Mouse (Mus musculus) C2C12 (cell line): Measurements from ENCODE around the gene Rapsn. TPM values are rescaled to one million over a fixed set of nuclear protein-coding genes. Genes with fewer than 3 reads are reported as not detected.

Source experiments
- H3K27me3 ChIP-seq: one replicate; pipeline ENCODE4 v1.6.1; 2011; ENCODE audit not compliant: control insufficient read depth, insufficient read depth, insufficient read length
- H3K36me3 ChIP-seq: one replicate; pipeline ENCODE4 v1.6.1; 2011; ENCODE audit not compliant: control insufficient read depth, insufficient read depth
- H3K4me3 ChIP-seq: one replicate; pipeline ENCODE4 v1.5.1; 2011; ENCODE audit warnings: mild to moderate bottlenecking, control low read depth; ENCODE audit not compliant: poor library complexity, insufficient read depth, severe bottlenecking
- H3K79me2 ChIP-seq: one replicate; pipeline ENCODE4 v1.6.1; 2011; ENCODE audit not compliant: control insufficient read depth, insufficient read depth
- H3K79me3 ChIP-seq: one replicate; pipeline ENCODE4 v1.6.1; 2011; ENCODE audit warnings: low read depth, control low read depth
- H3ac ChIP-seq: one replicate; pipeline ENCODE3; 2011; ENCODE audit warnings: low read depth; ENCODE audit not compliant: control insufficient read depth, insufficient read length
- CEBPB ChIP-seq: IDR thresholded peaks from one replicate; pipeline ENCODE4 v1.6.1; 2011; ENCODE audit warnings: low read depth, mild to moderate bottlenecking, control low read depth, moderate library complexity
- CTCF ChIP-seq: IDR thresholded peaks from one replicate; pipeline ENCODE4 v1.5.1; 2011; ENCODE audit not compliant: control insufficient read depth, insufficient read depth, insufficient read length
- FOSL1 ChIP-seq: IDR thresholded peaks from one replicate; pipeline ENCODE4 v1.8.0; 2011; ENCODE audit warnings: mild to moderate bottlenecking, low read length; ENCODE audit not compliant: poor library complexity, insufficient read depth, severe bottlenecking
- MAX ChIP-seq: IDR thresholded peaks from one replicate; pipeline ENCODE4 v1.6.1; 2011; ENCODE audit warnings: mild to moderate bottlenecking, control low read depth
- MYOD1 ChIP-seq: IDR thresholded peaks from one replicate; pipeline ENCODE4 v1.6.1; 2011; ENCODE audit warnings: low read depth; ENCODE audit not compliant: control insufficient read depth, insufficient read length
- MYOG ChIP-seq: IDR thresholded peaks from one replicate; pipeline ENCODE4 v1.6.1; 2011; ENCODE audit not compliant: control insufficient read depth, insufficient read length; ENCODE audit errors: extremely low read depth
- USF1 ChIP-seq: IDR thresholded peaks from one replicate; pipeline ENCODE4 v1.6.1; 2011; ENCODE audit warnings: low read depth, mild to moderate bottlenecking, control low read depth, moderate library complexity
- polyA plus RNA-seq: library from polyadenylated mRNA; unstranded; fragments of >200 nt; fragmentation: generic; extraction: Trizol; gene quantifications from one replicate; pipeline ENCODE4 v1.2.1, GENCODE M21; 2012; ENCODE audit warnings: missing spikeins

Gene Rapsn
- polyA plus RNA-seq, 1 experiment = 122 TPM

DNA sequence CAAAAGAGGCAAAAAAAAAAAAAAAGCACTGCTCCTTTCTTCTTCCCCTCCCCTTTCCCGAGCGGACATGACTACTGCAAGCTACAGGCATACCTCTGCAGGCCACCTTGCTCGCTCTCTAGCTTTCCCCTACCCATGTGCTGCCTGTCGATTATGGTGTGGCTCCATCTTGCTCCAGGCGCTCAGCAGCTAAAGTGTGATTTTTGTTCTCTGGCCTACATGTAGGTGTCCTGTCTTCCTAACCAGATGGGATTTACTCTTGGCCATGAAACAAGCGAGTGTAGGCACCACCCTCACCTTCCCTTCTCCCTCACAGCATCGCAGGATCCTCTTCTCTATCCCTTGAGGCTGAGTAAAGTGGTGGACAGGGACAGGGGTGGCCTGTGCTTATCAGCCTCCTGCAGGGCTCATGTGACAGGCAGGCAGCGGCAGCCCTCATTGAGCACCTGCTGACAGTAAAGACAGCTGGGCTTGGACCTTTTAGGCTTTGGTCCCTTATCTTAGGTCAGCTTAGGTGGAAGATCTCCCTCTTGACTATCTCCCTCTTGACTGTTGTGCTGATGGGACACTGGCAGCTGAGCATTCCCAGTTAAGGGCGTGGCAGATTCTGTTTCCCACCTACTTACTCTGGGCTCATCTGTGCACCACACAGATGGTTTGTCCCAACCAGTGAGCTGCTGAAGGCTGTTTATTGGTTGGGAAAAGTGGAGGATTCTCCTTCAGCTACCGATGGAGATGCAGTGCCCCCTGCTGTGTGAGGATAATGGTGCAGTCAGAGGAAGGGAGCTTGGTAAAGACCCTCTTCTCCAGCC, 25.3 kb downstream of the Rapsn start:
- Histone ChIP-seq H3ac (no peak overlapping the region), H3K4me3 (no peak overlapping the region), H3K79me2 (peaks cover 22% of the 10 kb centered on the region), H3K36me3 (peaks cover 86% of the 10 kb centered on the region), H3K27me3 (no peaks in the 10 kb centered on the region), H3K79me3 (peaks cover 4% of the 10 kb centered on the region)
- TF ChIP-seq CEBPB (no peak), MYOD1 (peak; percentile 18), FOSL1 (no peak), CTCF (peak; percentile 48)

DNA sequence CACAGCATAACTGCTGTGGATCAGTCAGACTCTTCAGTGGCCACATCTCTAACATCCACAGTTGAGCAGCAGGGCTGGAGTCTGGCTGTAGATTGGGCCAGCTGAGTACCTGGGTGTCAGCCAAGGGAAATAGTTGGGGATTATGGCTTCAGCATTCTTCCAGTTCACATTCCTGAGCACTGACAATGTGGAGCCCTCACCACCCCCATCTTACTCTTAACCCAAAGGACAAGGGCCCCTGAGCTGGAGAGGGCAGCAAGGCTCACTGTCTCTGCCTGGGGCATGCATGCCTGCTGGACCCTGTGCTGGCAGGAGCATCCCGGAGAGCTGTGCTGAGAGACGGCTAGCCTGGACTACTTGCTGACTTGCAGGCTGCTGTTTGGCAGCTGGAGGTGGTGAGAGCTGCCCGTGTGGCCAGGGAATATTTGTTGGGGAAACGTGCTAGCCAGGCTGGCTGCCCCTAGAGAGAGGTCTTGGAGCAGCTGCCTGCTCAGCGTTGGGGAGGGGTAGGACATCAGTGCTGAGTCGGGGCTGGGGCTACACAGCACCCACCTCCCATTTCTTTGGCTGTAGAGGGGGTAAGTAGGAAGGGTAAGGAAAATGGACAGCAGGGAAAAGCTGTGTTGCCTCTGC, 26.5 kb downstream of the Rapsn start:
- peaks cover 84% of the 10 kb centered on the region for H3K36me3 ChIP-seq
- H3K79me3 ChIP-seq = no peaks in the 10 kb centered on the region
- H3K79me2 ChIP-seq = peaks cover 20% of the 10 kb centered on the region
- H3ac ChIP-seq = peak overlapping the region; percentile 53
- H3K4me3 ChIP-seq = no peak overlapping the region
- TF ChIP-seq USF1 (no peak), MAX (peak; percentile 51), MYOD1 (peak; percentile 69)
- H3K27me3 ChIP-seq = no peaks in the 10 kb centered on the region

DNA sequence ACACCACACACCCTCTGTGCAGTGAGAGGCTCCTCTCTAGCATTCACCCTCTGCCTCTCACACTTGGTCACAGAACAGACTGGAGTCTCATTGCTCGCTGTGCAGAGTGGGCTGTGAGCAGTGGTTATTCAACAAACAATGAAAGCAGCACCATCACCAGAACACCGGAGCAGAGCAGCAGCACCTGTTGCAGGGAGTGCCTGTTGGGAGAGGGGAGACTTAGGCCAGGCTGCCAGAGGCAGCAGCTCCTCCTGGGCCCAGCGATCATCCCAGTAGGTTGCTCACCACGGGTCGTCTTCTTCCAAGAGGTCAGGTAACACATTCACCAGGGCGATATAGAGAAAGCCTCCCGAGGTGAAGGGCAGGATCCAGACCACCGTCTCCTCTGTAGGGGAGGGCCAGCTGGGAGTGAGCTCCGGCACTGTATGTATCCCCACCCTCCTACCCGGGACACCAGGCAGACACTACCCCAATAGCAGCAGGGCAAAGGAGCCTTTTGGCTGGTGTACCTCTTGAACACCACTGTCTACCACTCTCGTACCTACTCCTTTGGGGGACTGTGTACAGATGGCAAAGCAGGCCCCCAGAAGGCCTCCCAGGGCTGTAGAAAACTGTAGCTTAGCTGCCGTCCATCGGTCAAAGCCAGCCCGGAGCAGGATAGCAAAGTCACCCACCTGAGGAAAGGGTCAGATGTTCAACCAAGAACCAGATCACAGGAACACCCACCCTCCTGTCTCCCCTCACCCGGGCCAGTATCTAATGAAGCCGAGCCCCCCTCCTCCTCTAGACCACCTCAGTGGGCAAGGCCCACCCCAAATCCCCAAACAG, 27.6 kb downstream of the Rapsn start:
- H3K27me3 ChIP-seq = no peaks in the 10 kb centered on the region
- no peak overlapping the region for H3K4me3 ChIP-seq
- H3K36me3 ChIP-seq = peaks cover 78% of the 10 kb centered on the region
- H3K79me3 ChIP-seq = peaks cover 3% of the 10 kb centered on the region
- H3ac ChIP-seq = no peak overlapping the region
- H3K79me2 ChIP-seq = peaks cover 20% of the 10 kb centered on the region
- TF ChIP-seq MYOD1 = no peak
- TF ChIP-seq CEBPB = no peak
- TF ChIP-seq FOSL1 = no peak
- TF ChIP-seq CTCF = no peak
- TF ChIP-seq USF1 = no peak
- no peak for TF ChIP-seq MYOG
- TF ChIP-seq MAX = no peak

DNA sequence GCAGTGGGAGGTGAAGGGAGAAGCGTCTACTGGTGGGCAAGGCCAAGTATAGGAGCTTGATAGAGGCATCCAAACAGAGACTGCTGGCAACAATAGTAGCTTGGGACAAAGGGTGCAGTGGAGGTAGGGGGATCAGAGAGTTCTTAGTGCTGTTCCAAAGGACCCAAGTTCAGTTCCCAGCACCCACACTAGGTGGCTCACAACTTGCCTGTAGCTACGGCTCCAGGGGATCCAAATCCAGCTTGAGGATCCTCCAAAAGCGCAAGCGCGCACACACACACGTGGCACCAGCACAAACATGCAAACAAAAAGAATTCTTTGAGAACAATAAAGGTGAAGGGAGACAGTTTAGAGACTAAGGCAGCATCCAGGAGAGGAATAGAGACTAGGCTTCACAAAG, 28.8 kb downstream of the Rapsn start:
- Histone ChIP-seq H3K36me3 (peaks cover 70% of the 10 kb centered on the region), H3K4me3 (no peak overlapping the region), H3K79me3 (peaks cover 7% of the 10 kb centered on the region), H3K79me2 (peaks cover 32% of the 10 kb centered on the region), H3ac (no peak overlapping the region), H3K27me3 (no peaks in the 10 kb centered on the region)
- TF ChIP-seq CEBPB (no peak), MYOG (no peak), CTCF (no peak), USF1 (no peak), MYOD1 (no peak), FOSL1 (no peak), MAX (no peak)

DNA sequence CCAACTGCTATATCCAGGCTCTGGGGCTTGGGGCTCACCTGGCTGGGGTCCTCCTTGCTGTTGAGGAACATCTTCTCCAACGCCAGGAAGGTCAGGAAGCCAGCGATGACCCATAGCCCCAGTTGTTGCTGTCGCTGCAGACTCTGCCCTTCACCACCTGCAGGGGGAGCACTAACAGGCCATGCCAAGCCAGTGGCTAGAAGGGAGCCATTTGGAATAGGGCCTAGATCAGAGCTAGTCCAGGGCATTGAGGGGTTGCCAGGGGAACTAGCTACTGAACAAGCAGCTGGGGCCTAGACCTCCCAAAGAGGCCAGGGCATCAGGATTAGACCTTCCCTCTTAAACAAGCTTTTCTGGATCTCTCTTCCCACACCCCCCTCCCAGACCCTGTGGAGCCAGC, 30.1 kb downstream of the Rapsn start:
- no peak for TF ChIP-seq FOSL1
- peak; percentile 83 for TF ChIP-seq CTCF
- Histone ChIP-seq H3K79me3 (peaks cover 7% of the 10 kb centered on the region), H3K79me2 (peaks cover 40% of the 10 kb centered on the region), H3K36me3 (peaks cover 57% of the 10 kb centered on the region), H3K4me3 (no peak overlapping the region), H3K27me3 (no peaks in the 10 kb centered on the region), H3ac (no peak overlapping the region)
